Mouse (Mus musculus): ENCODE measurements around the gene Ckap4.
A peak's percentile ranks its signal among the peaks of the same experiment; 100 is the strongest.
"Not testable (repeated sequence)": the region's sequence is repeated elsewhere in the genome, so short reads cannot be mapped to it uniquely, and the experiment has no call there.

The Ckap4 gene

DNA sequence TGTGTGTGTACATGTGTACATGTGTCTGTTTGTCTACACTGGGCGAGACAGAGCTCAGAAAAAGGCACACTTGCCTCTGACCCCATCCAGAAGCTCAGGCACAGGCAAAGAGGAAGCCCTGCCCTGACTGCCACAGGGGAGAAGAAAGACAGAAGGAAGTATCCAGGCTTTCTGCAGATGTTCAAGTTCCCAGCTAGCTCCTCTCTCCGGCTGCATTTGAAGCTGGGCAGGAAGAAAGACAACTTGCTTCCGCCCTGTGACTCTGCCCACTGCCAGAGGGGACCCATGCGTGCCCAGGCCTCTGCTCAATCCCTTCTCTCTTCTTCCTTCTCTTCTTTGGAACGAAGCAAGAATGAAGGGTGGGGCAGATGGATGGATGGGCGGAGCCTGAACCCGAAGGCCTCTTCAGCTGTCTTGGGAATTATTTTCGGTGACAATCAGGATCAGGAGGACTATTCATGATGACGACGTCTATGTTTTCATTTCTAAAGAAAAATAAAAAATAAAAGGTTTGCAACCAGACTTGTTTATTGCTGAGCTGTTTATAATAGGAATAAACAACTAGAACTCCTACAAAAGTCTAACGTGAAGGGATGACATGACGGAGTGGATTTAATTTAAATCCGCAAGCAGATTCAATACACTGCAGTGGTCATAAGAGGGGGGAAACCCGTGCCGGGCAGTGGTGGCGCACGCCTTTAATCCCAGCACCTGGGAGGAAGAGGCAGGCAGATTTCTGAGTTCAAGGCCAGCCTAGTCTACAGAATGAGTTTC is 15.5 kb upstream of the Ckap4 start:
- DNase-seq, result no peak

- DNase-seq, result no peak
These were observed 11.2 kb upstream of the Ckap4 start for GRCm38 (mm10) chr10:84544841-84545610.

DNA sequence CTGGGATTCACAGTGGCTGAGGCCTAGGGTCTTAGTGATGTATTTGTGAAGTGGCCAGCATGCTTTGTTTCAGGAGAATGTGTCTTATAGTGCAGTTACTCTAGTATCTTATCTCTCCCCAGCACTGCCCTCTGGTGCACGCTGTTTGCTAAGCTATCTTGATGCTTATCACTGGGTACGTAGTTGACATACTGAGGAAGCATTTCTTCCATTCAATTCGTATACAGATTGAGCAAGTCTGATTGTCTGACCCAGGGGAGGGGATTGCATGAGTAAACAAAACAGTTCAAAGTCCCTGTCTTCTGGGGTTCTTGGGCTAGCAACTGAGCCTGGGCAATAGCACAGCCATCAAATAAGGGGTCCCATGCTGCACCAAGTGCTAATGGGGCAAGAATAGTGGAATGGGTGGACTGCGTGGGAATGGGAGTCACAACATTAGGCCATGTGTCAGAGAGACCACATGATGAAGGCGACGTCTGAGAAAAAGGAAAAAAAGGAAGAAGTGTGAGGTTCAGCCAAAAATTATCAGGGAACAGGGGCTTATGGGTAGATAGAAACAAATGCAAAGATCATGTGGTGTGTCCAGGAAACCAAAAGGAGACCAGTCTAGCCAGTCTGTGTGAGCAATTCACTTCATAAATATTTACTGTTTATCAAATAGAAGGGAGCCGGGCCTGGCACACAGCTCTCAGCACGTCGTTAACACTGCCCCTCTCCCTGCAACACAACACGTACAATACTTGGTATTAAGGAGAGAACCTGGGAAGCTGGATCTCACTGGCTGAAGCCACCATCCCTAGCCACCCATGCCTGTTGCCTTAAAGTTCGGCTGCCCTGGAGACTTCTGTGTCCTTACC is 9.2 kb upstream of the Ckap4 start:
- peak; percentile 25 for DNase-seq

GRCm38 (mm10) chr10:84539651-84540050 is 5.8 kb upstream of the Ckap4 start:
- DNase-seq, result no peak

GRCm38 (mm10) chr10:84535859-84536258 is 2.0 kb upstream of the Ckap4 start:
- DNase-seq, result no peak

- DNase-seq, result no peak
These were observed 1.6 kb upstream of the Ckap4 start for GRCm38 (mm10) chr10:84535458-84535857.

GRCm38 (mm10) chr10:84532911-84533882 is 665 bp downstream of the Ckap4 start:
- peak; percentile 76 for DNase-seq

- DNase-seq, result peak; percentile 83
These were observed 1.5 kb downstream of the Ckap4 start for GRCm38 (mm10) chr10:84532191-84532889.

GRCm38 (mm10) chr10:84531576-84531975 is 2.3 kb downstream of the Ckap4 start:
- DNase-seq, result no peak

DNA sequence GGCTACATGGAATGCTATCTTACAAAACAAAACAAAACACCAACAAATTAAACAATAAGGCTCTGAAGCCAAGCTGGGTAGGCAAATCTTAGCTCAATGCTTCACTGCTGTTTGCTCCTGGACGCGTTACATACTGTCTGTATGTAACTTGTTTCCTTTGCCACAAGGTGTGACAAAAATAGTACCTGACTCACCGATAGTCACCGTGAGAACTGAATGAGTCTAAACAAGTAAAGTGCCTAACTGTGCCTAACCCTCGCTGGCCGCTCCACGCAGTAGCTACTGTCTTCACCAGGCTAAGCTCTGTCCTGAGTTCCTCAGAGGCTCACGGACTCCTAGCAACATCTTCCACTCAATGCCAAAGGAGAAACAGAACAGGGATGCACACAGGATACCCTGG is 3.5 kb downstream of the Ckap4 start:
- no peak for DNase-seq

GRCm38 (mm10) chr10:84527631-84528030 is 6.2 kb downstream of the Ckap4 start:
- no peak for DNase-seq

DNA sequence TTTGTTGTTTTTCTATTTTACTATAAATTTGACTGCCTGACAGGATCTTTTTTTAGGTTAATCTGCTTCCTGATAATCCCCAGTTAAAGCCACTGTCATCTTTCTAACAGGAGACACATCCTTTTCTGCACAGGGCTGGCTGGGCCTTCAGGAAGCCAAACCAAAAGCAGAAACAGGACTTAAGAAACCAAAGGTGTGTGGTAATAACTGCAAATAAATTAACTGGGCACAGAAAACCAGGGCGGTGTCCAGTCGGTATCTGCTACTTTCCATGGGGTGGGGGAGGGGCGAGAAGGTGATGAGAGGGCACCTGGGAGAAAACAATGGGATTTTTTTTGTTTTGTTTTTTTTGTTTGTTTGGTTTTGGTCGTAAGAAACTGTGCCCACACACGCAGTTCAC is 6.8 kb downstream of the Ckap4 start:
- no peak for DNase-seq

GRCm38 (mm10) chr10:84526488-84526887 is 7.4 kb downstream of the Ckap4 start:
- no peak for DNase-seq

DNA sequence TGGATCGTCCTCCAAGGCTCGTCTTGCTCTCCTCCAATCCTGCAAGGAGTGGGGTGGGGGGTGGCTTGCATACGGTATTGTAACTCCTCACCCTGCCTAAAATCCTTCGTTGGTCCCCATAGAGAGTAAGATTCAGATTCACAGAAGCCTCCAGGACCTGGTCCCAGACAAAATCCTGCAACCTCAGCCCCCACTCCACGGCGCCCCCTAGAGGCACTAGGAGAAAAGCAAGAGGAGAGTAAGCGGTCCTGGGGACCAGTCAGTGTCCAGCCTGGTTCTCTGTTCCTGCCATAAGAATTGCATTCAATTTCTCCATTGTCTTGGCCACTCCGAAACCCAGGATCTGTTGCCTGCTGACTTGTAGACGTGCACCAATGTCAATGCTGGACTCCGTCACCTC is 10.2 kb downstream of the Ckap4 start:
- no peak for DNase-seq

DNA sequence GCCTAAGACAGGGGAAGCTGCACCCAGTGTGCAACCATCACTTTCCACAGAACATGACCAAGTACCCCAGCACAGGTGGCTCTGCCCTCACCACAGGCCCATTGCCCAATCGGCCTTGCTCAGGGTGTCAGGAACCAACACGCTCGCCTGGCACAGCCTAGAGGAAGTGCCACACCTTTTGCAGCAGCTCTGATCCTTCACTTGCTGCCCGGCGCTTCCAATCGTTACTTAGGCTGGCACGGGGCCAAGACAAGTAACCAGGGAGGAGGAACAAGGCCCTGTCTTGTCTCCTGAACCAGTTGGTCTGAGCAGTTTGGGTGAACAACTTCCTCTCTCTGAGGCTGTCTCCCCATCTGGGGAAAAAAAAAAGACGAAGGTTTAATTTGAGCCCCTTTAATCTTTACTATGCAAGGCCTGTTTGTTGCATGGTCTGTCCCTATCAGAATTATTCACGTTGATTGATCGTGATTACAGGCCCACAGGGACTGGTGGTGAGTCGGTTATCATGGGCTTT is 17.4 kb downstream of the Ckap4 start:
- DNase-seq, result peak; percentile 43

- not testable (repeated sequence) for DNase-seq
These were observed 17.9 kb downstream of the Ckap4 start for GRCm38 (mm10) chr10:84515980-84516379.

DNA sequence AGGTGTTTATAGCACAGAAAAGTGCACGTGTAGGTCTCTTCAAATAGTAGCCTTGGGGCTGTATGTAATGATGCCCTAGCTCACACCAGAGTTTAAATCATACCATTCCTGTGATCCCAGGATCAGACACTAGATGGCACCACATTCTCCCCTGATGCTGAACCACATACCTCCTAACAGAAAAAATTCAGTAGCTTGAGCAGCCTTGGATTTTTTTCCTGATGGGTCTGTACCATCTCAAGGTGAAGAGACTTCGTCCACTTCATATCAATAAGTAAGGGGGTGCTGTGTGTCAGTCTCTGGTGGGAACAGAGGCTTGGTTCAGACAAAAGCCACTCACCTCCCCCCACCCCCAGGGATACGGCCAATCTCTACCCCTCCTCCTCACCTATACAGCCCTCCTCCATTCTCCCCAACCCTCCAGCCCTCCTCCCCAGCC is 18.3 kb downstream of the Ckap4 start:
- DNase-seq, result peak; percentile 88

GRCm38 (mm10) chr10:84514038-84514578 is 19.8 kb downstream of the Ckap4 start:
- peak; percentile 88 for DNase-seq

DNA sequence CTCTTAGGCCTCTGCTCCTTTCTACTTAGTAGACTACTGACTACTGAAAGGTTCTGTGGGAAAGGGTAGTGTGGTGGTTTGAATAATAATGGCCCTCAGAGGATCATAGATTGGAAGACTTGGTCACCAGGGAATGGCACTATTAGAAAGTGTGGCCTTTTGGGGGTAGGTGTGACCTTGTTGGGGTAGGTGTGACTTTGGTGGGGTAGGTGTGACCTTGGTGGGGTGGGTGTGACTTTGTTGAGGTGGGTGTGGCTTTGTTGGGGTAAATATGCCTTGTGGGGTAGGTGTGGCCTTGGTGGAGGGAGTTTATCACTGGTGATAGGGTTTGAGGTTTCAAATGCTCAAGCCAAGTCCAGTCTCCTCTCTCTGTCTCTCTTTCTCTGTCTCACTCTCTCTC is 21.1 kb downstream of the Ckap4 start:
- DNase-seq, result no peak

GRCm38 (mm10) chr10:84508603-84509002 is 25.3 kb downstream of the Ckap4 start:
- DNase-seq, result no peak

GRCm38 (mm10) chr10:84498867-84499266 is 35.0 kb downstream of the Ckap4 start:
- DNase-seq, result no peak
